Mouse (Mus musculus) monocyte, adult 5-6 weeks (primary cell): ENCODE results near the gene Ephx4. TPM values are rescaled to one million over a fixed set of nuclear protein-coding genes. Genes with fewer than 3 reads are reported as not detected.
"Not testable (repeated sequence)": the region's sequence is repeated elsewhere in the genome, so short reads cannot be mapped to it uniquely, and the experiment has no call there.

Source experiments
- ATAC-seq: fragments of 153-309, 156-312 bp; replicated peaks from 2 replicates; pipeline ENCODE4 v1.8.0; 2017; ENCODE audit warnings: mild to moderate bottlenecking; ENCODE audit not compliant: low TSS enrichment, insufficient number of reproducible peaks, severe bottlenecking, poor library complexity, low FRiP score
- total RNA-seq: library from RNA; stranded (forward); fragments of 200-1000, 200-491, 200-594 nt; gene quantifications from 3 replicates; pipeline ENCODE4 v1.2.3, GENCODE M21; 2017

Gene Ephx4
- not detected in 3 replicates for total RNA-seq

DNA sequence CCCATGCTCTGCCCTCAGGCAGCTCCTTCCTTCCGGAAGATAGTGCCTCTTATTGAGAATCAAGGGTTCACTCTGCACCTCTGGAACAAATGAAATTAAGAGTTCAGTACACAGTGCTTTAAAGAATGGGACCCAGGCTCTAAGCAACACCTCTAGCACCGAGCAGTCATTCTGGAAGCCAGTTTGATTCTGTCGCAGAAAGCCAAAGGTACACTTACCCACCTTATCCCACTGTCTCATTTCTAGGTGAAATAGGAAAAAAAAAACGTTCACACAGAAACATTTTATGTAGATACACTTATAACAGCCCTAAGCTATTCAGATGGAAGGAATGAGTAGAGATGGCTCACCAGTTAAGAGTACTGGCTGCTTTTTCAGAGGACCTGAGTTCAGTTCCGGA lies at the start of gene Ephx4:
Gene Ephx4 (plus strand): TSS at position 301 of the 400 bp plus-strand sequence.
- no peak for ATAC-seq

DNA sequence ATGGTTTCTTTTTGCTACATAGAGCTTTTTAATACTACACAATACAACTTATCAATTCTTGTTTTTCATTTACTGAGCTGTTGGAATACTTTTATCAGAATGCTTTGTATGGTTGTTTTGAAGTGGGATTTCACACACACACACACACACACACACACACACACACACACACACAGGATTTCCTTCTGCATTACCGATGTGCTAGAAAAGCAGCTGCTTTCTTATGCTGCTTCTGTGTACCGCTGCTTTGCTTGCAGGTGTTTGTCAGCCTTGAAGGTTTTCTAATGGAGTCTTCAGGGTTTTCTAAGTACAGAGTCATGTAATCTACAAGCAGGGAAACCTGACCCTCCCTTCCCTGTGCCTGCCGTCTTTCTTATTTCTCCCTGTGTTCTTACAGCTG lies 48.6 kb upstream of the Ephx4 start:
- no peak for ATAC-seq

DNA sequence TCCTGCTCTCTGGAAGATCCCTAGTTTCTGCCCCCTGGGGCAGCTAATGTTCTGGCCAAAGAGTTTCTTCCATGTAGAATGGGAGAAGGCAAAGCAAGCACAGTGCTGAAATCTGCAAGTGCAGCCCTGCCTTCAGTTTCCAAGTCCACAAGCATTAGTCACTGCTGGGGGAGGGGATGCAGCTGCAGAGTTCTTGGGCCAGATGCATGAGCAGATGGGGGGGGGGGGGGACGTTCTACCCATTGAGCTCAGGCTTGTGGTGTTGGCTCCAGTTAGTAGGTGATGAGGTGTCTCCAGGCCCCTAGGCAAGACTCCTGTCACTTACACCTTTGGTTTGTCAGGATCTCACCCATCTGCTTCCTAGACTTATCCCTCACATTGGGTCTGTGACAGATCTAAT lies 46.7 kb upstream of the Ephx4 start:
- no peak for ATAC-seq

DNA sequence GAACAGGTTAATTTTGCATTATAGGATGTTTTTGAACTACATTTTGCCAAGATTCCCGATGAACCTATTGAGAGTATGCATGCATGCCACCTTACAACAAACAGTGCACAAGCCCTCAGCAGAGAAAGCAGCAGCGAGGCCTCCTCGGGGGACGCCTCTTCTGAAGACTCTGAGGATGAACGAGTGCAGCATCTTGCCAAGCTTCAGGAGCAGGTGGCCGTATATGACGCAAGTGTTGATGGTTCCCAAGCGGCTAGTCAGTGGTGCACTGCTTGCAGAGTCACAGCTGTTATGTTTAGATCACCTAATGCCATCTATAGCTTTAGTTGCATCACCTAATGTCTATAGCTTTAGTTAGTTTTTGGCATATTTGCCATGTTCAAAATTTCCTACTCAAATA lies 44.8 kb upstream of the Ephx4 start:
- no peak for ATAC-seq

DNA sequence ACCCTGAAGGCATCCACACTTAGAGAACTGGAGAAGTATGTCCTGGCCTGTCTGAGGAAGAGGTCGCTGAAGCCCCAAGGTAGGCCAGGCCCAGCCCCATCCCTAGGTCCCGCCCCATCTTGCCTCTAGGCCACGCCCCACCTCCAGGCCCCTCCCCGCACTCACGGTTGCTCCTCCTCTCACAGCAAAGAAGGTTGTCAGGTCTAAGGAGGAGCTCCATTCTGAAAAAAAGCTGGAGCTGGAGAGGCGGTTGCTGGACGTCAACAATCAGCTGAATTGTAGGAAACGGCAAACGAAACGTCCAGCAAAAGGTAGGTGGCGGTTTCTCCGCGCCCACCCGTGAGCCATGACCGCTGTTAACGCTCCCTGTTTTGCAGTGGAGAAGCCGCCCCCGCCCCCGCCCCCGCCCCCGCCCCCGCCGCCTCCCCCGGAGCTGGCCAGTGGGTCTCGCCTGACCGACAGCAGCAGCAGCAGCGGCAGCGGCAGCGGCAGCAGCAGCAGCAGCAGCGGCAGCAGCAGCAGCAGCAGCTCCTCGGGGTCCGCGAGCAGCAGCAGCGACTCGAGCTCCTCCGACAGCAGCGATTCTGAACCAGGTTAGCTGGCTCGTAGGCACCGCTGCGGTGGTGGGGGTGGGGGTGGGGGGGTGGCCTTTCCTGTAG lies 43.0 kb upstream of the Ephx4 start:
- peak; percentile 99 for ATAC-seq

DNA sequence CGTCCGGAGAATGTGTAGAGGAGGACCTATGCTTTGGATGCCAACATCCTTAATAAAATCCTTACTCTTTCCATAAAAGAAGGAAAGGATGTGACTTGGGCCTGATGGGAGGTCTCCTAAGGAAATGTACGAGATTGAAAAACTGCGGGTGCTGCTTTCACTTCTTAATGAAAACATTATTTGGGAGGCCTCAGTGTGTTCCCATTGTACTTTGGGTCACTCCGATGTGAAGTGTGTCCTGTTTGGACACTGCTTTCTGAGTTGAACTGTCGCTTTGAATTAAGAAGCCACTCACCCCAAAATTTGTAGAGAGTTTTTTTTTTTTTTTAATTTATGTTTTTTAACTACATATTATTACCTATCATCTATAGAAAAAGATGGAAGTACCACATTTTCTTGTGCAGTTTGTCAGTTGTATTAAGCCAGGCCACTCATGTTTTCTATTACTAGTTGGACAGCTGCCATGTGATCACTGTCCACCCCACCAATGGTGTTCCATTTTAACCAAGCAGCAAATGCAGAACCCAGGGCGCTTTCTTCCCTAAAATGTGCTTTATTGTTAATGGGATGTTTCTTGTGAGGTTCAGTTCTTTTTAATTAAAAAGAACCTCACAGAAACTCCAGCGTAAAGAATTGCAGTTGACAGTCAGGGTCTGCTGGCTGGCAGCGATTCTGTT lies 42.3 kb upstream of the Ephx4 start:
- no peak for ATAC-seq

DNA sequence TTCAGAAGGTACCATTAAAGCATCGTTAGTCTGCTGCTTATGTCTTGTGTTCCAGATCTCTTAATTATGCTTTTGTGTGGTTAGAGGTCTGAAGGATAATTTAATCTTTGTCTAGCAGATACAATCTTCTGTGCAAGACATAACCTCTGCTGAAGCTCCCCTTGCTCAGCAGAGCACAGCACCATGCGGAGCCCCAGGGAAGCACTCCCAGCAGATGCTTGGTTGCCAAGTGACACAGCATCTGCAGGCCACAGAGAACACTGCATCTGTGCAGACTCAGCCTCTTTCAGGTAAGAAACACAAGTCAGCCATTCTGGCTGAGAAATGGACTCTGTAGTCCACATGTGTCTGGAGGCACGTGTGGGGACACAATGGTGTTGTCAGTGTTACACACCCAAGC lies 32.5 kb upstream of the Ephx4 start:
- ATAC-seq = no peak

DNA sequence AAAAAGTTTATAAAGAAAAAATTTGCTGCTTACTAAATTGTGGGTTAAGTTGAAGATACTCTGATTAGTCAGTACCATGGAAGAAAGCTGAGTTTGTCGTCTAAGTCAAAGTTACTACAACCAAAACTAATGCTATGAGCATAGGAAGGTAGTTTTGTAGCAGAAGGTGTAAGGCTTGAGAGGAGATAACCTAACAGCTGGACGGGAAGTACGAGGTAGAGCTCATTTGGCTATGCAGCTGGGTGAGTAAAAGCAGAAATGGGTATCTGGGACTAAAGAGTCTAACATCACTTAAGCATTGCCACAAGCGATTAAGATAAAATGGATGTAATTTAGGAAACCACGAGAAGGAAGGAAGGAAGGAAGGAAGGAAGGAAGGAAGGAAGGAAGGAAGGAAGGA lies 31.2 kb upstream of the Ephx4 start:
- ATAC-seq = no peak

DNA sequence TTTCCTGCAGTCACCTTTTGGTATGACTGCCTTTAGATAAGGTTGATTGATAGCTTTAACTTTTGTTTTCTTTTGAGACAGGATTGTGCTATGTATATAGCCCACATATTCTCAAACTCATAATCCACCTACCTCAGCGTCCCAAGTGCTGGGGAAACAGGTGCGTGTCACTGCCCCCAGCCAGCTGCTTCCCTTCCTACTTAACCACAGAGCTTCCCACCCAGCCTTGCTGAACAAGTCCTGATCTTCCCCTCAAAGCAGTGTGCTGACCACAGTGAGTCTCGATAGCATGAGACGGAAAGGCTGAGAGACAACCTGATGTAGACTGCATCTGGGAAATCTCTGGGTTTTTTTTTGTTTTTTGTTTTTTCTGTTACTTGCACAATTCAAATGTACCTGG lies 29.3 kb upstream of the Ephx4 start:
- no peak for ATAC-seq

DNA sequence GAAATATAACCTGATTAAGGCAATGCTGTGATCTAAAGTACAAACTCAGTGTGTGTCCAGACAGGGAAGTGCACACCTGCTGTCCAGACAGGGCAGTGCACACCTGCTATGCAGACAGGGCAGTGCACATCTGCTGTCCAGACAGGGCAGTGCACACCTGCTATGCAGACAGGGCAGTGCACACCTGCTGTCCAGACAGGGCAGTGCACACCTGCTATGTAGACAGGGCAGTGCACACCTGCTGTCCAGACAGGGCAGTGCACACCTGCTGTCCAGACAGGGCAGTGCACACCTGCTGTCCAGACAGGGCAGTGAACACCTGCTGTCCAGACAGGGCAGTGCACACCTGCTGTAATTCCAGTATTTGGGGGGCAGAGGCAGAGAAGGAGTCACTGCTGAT lies 16.1 kb upstream of the Ephx4 start:
- ATAC-seq = not testable (repeated sequence)

DNA sequence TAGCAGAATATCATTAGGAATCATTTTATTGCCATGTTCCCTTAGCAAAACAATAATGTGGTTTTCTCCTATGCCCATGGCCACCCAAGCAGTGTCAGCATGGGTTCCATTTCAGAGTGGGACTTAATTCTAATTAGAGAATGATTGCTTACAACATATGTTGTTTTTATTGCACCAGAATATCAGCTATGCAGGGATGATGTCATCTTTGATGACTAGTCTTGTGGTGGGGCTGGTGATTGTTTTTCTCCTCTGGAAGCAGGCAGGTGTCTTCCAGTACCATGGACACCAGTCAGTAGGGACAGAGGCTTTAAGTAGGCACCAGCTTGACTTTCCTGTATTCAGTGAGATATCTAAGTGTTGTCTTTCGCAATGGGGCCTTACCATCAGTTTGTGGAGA lies 14.7 kb upstream of the Ephx4 start:
- no peak for ATAC-seq

DNA sequence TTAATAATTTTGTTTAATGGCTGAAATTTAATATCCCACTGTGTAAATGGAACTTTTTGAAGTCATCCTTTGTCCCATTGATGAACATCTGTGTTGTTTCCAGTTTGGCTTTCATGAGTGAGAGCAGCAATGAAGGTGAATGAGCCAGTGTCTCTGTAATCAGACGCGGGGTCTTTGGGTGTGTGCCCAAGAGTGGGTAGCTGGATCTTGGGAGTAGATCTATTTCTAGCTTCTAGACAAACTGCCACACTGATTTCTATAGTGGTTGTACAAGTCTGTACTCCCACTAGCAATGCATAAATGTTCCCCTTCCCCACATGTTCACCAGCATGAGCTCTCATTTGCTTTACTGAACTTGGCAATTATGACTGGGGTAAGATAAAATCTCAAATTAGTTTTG lies 13.2 kb upstream of the Ephx4 start:
- ATAC-seq = no peak

DNA sequence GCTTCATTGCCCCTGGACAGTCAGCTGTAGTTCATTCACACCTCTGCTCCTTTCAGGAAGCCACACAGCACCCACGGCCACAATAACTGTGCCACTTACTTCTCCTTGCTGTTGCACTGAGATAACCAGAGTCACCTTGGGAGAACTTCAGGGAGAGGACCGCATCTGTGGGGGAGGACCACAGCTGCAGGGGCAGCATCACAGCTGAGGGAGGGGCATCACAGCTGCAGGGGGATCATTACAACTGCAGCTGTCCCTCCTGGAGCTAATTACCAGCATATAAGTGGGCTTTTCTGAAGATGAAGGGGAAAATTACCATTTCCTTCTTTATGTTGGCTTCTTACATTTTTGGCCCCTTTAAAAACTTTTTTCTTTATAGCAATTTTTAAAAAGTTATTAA lies 8.1 kb upstream of the Ephx4 start:
- ATAC-seq = no peak

DNA sequence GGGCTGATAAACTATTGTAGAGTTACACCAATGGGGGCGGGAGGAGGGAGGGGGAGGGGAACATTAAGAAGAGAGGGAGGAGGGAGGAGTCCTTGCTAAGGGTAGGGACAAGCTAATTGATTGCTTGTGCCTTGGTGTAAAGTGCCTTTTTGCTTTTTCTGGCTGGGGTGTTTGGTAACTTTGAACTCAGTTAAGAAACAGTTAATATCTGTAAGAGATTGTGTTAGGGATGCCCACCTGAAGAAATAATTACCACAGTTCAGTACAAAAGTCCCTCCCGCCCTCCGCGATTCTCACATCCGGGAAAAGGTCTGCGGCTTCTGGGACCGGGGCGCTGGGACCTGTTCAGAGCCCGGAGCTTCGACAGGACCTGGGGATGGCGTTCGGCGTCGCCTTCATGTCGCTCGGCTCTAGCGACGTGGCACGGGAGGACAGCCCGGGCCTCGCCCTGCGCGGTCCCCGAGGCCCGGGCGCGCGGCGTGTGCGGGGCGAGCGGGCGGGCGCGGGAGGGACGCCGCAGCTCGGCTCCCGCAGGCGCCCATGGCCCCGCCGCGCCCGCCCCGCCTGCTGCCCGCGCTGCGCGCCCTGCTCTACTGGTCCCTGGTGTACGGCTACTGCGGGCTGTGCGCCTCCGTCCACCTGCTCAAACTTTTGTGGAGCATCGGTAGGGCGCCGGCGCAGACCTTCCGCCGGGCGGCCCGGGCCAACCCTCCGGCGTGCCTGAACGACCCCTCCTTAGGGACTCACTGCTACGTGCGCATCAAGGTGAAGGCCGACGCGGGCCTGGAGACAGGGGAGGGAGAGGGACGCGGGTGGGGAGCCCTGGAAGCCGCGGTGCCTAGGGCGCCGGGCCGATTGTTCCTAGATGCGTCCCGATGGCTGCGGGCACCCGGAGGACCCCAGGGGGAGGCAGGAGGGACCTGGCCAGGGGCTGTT lies 743 bp downstream of the Ephx4 start:
- ATAC-seq = no peak

DNA sequence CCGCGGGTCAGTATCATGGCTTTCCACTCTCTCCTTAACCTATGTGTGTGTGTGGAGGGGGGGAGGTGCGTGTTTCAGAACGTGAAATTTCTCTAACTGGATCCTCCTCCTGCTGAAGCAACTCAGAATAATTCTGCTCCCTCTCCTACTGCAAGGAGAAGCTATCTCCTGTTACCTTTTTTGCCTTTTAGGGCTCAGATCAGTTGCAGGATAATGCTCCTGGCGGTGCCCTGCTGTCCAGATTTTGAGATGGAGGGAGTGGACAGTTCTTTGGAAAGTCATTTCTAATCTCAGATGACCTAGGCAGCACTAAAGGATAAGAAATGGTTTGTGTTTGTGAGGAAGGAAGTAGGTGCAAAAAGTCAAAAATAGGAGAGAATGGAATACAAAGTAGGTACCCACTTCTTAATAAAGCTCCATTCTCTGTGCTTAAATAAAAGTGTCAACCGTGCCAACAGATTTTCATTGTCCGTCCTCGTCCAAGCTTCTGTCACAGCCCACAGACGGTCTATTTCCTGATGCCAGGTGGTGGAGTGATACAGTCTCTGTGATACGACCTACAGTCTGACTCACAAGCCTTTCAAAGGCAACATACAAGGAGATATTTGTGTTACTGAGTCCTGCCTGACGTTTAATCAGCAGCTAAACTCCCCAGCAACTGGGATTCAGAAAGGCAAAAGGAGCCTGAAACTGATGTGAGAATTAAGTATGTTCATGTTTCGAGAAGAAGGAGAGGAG lies 1.6 kb downstream of the Ephx4 start:
- ATAC-seq = no peak

DNA sequence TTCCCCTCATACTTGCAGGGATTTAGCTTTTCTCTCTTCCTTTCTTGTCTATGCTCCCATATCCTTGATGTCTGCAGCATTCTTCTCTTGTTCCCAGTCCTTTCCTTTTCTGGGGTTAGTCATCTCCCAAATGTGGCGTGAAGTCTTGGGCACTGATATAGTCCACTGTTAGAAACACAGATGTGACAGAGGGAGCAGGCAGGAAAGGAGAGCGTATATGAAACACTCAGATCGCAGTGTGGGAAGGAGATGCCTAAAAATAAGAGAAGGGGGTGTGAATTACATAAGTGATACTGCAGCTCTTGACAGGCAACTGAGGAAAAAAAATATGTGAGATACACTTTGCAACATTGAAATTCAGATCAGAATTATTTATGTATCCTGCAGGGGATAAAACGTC lies 2.8 kb downstream of the Ephx4 start:
- no peak for ATAC-seq

DNA sequence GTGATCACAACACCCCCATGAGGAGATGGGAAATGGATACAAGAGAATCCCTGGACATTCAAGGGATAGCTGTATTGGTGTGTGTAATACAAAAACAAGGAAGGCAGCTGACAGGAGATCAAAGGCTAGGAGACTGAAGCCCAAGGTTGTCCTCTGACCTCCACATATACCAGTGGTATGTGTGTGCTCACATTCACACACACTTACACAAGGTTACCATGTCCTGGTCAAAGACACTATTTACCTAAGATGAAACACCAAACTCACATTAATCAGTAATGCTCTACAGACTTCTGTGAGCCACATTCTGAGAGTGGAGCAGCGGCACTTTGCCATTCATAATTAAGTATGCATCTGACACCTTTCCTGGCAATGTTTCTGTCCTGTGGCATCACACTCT lies 7.8 kb downstream of the Ephx4 start:
- ATAC-seq = no peak

DNA sequence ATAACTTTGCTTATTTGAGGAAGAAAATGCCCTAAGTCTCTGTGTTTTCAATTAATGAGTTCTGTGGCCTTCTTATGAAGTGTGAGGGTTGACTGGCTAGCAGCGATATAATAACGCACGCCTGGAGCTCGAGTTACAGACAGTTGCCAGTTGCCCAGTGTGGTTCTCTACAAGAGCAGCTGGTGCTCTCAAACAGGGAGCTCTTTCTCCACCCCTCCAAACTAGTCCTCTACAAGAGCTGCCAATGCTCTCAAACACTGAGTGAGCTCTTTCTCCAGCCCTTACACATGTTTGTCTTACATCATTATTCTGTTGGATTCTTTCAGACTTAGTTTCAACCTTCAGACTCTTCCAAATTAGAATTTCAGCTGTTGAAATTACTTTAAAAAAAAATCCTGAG lies 8.8 kb downstream of the Ephx4 start:
- no peak for ATAC-seq

DNA sequence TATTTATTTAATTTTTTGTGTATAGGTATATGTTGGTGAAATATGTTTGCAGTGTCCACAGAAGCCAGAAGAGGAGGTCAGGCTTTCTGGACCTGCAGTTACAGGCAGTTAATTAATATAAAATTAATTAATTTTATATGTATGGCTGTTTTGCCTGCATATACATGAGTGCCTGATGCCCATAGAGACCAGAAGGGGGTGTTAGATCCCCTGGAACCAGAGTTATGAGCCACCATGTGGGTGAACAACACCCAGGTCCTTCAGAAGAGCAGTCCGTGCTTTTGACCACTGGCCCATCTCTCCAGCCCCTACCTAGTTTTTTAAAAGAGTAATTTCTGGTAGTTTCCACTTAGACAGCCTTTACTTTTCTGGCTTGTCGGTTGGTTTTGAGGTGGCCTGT lies 9.7 kb downstream of the Ephx4 start:
- no peak for ATAC-seq
